Mouse (Mus musculus) midbrain, embryonic 13.5 days (tissue): ENCODE measurements at regions not wholly inside any gene's neighbourhood (a gene's known extent, or its start where the extent isn't known, plus 50 kb on each side); places are given as distances from the start of the nearest gene placed in this dataset.
"Not testable (repeated sequence)": the region's sequence is repeated elsewhere in the genome, so short reads cannot be mapped to it uniquely, and the experiment has no call there.

Source experiments
- ATAC-seq: fragments of 200-750 bp; cut with Nextera tagmentation; 2 replicates; pipeline ENCODE4 v1.8.0; 2017; ENCODE audit warnings: mild to moderate bottlenecking, moderate TSS enrichment, moderate library complexity
- H3K27ac ChIP-seq: fragments of 300-500 bp; sonication (generic); 2 replicates; pipeline ENCODE4 v1.5.1; 2015; ENCODE audit warnings: inconsistent platforms, mild to moderate bottlenecking, moderate library complexity
- H3K27me3 ChIP-seq: fragments of 300-500 bp; sonication (generic); 2 replicates; pipeline ENCODE4 v1.6.1; 2015; ENCODE audit warnings: mild to moderate bottlenecking, inconsistent platforms
- H3K36me3 ChIP-seq: fragments of 300-500 bp; sonication (generic); 2 replicates; pipeline ENCODE4 v1.6.1; 2015; ENCODE audit warnings: mild to moderate bottlenecking, inconsistent platforms
- H3K4me1 ChIP-seq: fragments of 300-500 bp; sonication (generic); replicated peaks from 2 replicates; pipeline ENCODE4 v1.6.1; 2015; ENCODE audit warnings: inconsistent platforms
- H3K4me2 ChIP-seq: fragments of 300-500 bp; sonication (generic); replicated peaks from 2 replicates; pipeline ENCODE4 v1.6.1; 2015; ENCODE audit warnings: moderate library complexity, mild to moderate bottlenecking, inconsistent platforms
- H3K4me3 ChIP-seq: fragments of 300-500 bp; sonication (generic); replicated peaks from 2 replicates; pipeline ENCODE4 v1.5.1; 2015; ENCODE audit warnings: mild to moderate bottlenecking, inconsistent platforms
- H3K9ac ChIP-seq: fragments of 300-500 bp; sonication (generic); replicated peaks from 2 replicates; pipeline ENCODE4 v1.6.1; 2015; ENCODE audit warnings: mild to moderate bottlenecking, inconsistent platforms
- H3K9me3 ChIP-seq: fragments of 300-500 bp; sonication (generic); 2 replicates; pipeline ENCODE4 v1.6.1; 2016; ENCODE audit warnings: mild to moderate bottlenecking, inconsistent platforms
- WGBS: fragments of 180-500 bp; shearing (Covaris S2); methylation state at CpG from one replicate; pipeline ENCODE4 v1.1.7; 2015; 5-methylcytosine and 5-hydroxymethylcytosine counted together

DNA sequence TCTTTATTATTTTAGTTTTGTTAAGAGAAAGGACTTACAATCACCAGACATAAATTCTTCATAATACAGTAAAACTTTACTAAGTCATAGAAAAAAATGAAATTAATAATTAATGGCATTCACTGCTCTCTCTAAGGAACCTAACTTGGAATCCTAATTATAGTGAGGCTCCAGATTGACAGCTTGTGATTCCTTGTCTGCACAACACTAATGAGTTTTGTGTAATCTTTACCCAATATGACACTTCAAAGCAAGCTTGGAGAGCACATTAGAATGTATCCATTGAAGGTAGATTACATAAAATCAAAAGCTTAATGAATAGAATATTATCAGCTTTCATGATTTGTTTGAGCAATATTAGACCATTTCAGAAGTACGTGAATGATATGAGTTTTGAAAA, 1914.7 kb downstream of the Efna5 start:
- Histone ChIP-seq H3K27me3 (no peaks in the 10 kb centered on the region), H3K4me2 (no peak overlapping the region), H3K36me3 (no peaks in the 10 kb centered on the region), H3K9me3 (no peaks in the 10 kb centered on the region), H3K4me1 (no peaks in the 10 kb centered on the region), H3K9ac (no peak overlapping the region), H3K4me3 (no peak overlapping the region), H3K27ac (no peak overlapping the region)
- peak; percentile 77 for ATAC-seq
- WGBS: 52% methylated on average over 1 of the region's 1 CpGs

DNA sequence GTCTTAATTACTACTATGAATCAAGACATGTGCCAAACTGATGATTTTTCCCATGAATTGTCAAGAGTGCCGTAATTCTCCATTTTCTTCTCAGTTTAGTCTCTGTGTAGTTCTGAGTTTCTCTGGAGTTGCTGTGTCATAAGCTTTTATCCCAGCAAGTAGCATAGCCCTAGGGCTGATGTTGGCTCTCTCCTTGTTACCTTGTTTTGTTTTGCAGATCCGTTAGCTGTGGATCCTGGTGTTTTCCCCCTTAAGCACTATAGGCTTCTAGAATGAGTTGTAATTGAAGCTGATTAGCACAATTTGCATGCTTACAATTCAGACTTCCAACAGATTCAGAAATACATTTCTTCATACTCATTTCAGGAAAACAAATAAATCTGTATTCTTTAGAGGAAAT, 1915.5 kb downstream of the Efna5 start:
- H3K9me3 ChIP-seq: no peaks in the 10 kb centered on the region
- H3K27me3 ChIP-seq: no peaks in the 10 kb centered on the region
- H3K4me2 ChIP-seq: no peak overlapping the region
- no peaks in the 10 kb centered on the region for H3K36me3 ChIP-seq
- H3K9ac ChIP-seq: no peak overlapping the region
- H3K4me1 ChIP-seq: no peaks in the 10 kb centered on the region
- 56% methylated on average over 2 of the region's 2 CpGs for WGBS
- ATAC-seq: 0 out of 2 replicates have a peak, but pooled peaks have one; percentile 40
- no peak overlapping the region for H3K27ac ChIP-seq
- H3K4me3 ChIP-seq: no peak overlapping the region

DNA sequence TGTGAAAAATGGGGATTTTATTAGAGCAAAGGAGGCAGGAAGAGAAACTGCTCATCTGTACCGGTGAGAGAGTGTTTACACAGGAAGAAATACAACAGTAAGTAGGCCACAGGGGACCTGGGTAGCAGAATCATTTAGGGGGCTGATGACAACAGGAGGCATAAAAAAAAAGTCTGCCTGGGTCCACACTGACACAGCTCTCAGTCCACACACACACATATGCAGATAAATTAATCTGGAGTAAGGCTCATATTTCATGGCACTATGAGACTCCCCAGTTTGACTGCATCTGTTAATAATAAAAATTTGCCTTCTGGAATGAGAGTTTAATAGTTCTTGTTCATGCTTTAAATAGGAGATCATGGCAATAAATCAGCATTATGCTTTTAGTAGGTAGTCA, 1929.7 kb downstream of the Efna5 start:
- no peaks in the 10 kb centered on the region for H3K27me3 ChIP-seq
- WGBS: 58% methylated on average over 1 of the region's 1 CpGs
- no peak for ATAC-seq

DNA sequence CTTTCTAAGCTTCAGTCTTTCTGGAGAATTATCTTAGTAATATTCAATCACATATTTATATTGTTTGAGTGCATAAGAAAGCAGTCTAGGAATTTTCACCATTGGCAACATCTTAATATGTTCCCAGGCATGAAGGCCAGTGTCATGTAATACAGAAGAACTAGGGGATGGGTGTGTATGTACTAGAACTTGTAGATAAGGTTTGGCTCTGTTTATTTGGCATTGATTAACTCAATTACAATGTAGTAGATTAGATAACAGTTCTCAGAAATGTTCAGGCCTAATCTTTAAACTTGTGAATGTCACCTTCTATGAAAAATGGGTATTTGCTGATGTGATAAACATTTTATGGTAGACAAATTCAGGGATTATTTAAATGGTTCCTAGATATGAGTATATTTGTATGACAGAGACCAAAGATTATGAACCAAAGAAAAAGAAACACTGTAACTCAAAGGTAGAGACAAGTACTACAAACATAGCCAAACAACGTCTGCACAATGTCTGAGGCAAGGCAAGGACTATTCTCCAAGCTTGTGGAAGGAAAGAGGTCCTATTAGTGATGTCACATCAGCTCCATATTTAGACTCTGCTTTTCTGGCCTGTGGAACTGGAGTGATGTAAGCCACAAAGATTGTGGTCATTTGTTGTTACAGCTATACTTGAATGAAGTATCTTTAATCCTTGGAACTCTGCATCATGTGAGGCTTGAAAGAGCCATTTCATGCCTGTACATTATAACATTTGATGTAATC, 1924.8 kb upstream of the Nudt12 start:
- Histone ChIP-seq H3K36me3 (no peaks in the 10 kb centered on the region), H3K4me3 (no peak overlapping the region), H3K9me3 (no peaks in the 10 kb centered on the region), H3K4me2 (no peak overlapping the region), H3K27ac (no peak overlapping the region), H3K9ac (no peak overlapping the region), H3K4me1 (no peaks in the 10 kb centered on the region), H3K27me3 (no peaks in the 10 kb centered on the region)
- 88% methylated on average over 1 of the region's 1 CpGs for WGBS
- no peak for ATAC-seq

More for the DNA sequence above, 1929.7 kb downstream of the Efna5 start:
- no peak overlapping the region for H3K4me3 ChIP-seq
- H3K4me1 ChIP-seq: no peaks in the 10 kb centered on the region
- no peaks in the 10 kb centered on the region for H3K36me3 ChIP-seq
- H3K9me3 ChIP-seq: no peaks in the 10 kb centered on the region
- H3K27ac ChIP-seq: no peak overlapping the region
- H3K9ac ChIP-seq: no peak overlapping the region
- H3K4me2 ChIP-seq: no peak overlapping the region

DNA sequence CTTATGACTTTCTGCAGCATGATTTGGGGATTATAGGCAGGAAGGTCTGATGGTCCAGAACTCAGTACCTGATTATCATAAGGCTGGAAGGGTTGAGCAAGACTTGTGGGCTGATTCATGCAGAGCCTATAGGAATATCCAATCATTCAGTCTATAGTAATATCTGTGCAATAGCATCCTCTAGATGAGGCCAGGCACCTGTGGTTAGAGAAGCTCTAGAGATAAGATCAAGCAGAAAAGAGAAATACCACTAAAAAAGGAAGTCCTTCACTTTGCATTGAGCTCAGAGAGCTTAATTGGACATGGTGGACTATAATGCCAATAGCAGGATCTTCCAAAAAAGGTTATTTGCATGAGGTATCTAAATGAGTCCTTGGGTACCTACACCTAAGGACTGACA, 1921.1 kb upstream of the Nudt12 start:
- Histone ChIP-seq H3K36me3 (no peaks in the 10 kb centered on the region), H3K9me3 (no peaks in the 10 kb centered on the region), H3K27ac (no peak overlapping the region), H3K4me1 (no peaks in the 10 kb centered on the region), H3K4me2 (no peak overlapping the region), H3K9ac (no peak overlapping the region), H3K4me3 (no peak overlapping the region), H3K27me3 (no peaks in the 10 kb centered on the region)
- no peak for ATAC-seq

DNA sequence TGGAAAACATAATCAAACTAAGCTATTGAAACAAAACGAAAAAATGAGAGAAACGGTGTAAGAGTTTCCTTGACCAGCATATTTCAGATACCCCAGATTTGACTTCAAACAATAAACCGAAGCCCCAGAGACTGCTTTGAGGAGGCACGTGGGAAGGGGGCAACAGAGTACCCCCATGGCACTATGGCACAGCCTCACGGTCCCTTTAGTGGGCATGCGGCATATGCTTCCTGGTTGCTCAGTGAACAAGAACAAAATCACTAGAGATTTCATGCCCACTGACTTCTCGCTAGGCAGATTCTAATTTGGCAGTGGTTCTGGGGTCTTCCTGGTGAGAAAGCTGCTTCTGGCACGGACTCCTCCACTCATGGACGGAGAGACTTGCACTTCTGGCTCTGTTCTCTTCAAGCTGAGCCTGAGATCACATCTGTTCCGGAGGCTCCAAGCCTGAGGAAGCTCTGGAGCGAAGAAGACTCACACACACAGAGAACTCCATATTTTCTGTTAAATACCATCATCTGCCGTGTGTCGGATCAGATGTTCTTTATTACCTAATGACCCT, 1912.7 kb upstream of the Nudt12 start:
- no peak overlapping the region for H3K9ac ChIP-seq
- no peaks in the 10 kb centered on the region for H3K36me3 ChIP-seq
- no peaks in the 10 kb centered on the region for H3K9me3 ChIP-seq
- ATAC-seq: no peak
- H3K27me3 ChIP-seq: no peaks in the 10 kb centered on the region
- H3K4me1 ChIP-seq: peaks cover 5% of the 10 kb centered on the region; the same call in 1 of the 2 replicates
- 92% methylated on average over 13 of the region's 13 CpGs for WGBS
- no peak overlapping the region for H3K27ac ChIP-seq
- no peak overlapping the region for H3K4me3 ChIP-seq
- H3K4me2 ChIP-seq: no peak overlapping the region

DNA sequence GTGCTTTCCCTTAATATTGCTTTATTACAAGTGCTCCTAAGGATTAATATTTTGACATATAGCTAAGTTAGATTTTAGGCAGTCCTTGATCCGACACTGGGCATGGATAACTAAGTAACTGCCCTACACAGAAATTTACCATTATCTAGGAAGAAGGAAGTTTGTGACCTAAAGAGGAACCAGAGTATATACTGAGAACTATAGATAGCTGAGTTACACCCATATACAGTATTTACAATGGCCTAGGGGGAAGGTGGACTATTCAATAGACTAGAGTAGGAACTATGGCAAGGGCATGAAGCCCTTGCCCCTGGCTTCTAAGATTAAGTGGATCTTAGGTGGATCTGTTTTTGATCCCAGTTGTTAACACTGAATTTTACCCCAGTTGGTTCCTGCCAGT, 1869.5 kb upstream of the Nudt12 start:
- H3K4me2 ChIP-seq, H3K4me1 ChIP-seq, H3K27ac ChIP-seq, H3K9me3 ChIP-seq, ATAC-seq, H3K9ac ChIP-seq, H3K27me3 ChIP-seq, H3K4me3 ChIP-seq, H3K36me3 ChIP-seq: not testable (repeated sequence)
- WGBS: 95% methylated on average over 1 of the region's 1 CpGs

DNA sequence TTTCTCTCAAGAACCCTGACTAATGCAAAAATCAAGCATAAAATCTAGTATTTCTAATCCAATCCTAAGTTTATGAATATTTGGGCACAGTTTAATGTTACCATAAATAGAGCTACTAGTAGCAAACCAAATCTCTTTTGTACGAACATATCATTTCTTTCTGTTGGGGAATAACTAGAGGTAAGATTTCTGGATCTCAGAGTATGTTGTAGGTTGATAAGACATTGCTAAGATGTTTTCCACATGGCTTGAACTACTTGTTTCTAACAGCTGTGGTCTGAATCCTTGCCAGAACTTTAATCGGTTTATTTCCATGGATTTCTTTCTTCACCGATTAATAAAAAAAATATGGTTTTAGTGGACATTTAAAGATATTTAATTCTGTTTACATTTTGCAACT, 1844.3 kb upstream of the Nudt12 start:
- H3K4me3 ChIP-seq: no peak overlapping the region
- 92% methylated on average over 3 of the region's 3 CpGs for WGBS
- no peaks in the 10 kb centered on the region for H3K4me1 ChIP-seq
- ATAC-seq: no peak
- H3K36me3 ChIP-seq: no peaks in the 10 kb centered on the region
- H3K4me2 ChIP-seq: no peak overlapping the region
- H3K27ac ChIP-seq: no peak overlapping the region
- no peak overlapping the region for H3K9ac ChIP-seq
- no peaks in the 10 kb centered on the region for H3K27me3 ChIP-seq
- no peaks in the 10 kb centered on the region for H3K9me3 ChIP-seq

DNA sequence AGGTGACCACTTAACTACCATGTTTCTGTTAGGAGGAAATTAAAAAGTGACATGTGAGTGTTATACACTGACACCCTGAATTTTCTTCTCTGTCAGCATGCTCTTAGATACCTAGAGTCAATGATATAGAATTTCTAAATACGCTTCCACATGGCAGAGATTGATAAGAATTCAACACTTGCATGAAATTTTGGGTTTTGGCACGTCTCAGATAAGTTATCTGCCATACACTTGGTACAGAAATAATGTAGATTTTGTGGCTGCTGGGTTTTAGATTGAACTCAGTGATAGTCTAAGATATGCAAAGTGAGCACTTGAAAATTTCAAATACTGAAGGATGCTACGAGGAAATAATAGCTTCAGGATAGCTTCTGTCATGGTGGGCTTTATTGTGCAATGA, 1841.5 kb upstream of the Nudt12 start:
- H3K27me3 ChIP-seq: no peaks in the 10 kb centered on the region
- no peak overlapping the region for H3K27ac ChIP-seq
- no peak for ATAC-seq
- H3K9me3 ChIP-seq: no peaks in the 10 kb centered on the region
- no peaks in the 10 kb centered on the region for H3K4me1 ChIP-seq
- no peak overlapping the region for H3K9ac ChIP-seq
- no peaks in the 10 kb centered on the region for H3K36me3 ChIP-seq
- no peak overlapping the region for H3K4me3 ChIP-seq
- WGBS: 79% methylated on average over 3 of the region's 3 CpGs
- no peak overlapping the region for H3K4me2 ChIP-seq

DNA sequence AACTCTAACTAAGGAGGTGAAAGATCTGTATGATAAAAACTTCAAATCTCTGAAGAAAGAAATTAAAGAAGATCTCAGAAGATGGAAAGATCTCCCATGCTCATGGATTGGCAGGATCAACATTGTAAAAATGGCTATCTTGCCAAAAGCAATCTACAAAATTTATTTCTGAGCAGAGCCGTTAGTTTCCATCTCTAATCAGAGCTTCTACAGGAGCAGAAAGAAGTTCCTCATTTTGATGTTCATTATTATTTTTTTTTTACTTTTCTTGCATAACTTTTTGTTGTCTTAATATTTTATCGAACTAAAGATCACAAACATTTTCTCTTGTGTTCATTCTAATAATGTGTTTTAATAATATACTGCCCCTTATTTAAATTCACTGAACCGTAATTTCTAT, 1825.6 kb upstream of the Nudt12 start:
- H3K9ac ChIP-seq, H3K4me3 ChIP-seq, H3K4me2 ChIP-seq, H3K27ac ChIP-seq, ATAC-seq, H3K36me3 ChIP-seq, H3K4me1 ChIP-seq, H3K27me3 ChIP-seq, H3K9me3 ChIP-seq: not testable (repeated sequence)
- WGBS: 95% methylated on average over 3 of the region's 3 CpGs

GRCm38 (mm10) chr17:60832531-60832930, 1819.4 kb upstream of the Nudt12 start:
- H3K36me3 ChIP-seq: no peaks in the 10 kb centered on the region
- no peak overlapping the region for H3K27ac ChIP-seq
- WGBS: 84% methylated on average over 3 of the region's 3 CpGs

GRCm38 (mm10) chr17:60830498-60830897, 1817.3 kb upstream of the Nudt12 start:
- Histone ChIP-seq H3K9ac (no peak overlapping the region), H3K27me3 (no peaks in the 10 kb centered on the region), H3K4me3 (no peak overlapping the region), H3K36me3 (no peaks in the 10 kb centered on the region), H3K9me3 (no peaks in the 10 kb centered on the region), H3K27ac (no peak overlapping the region), H3K4me1 (no peaks in the 10 kb centered on the region), H3K4me2 (no peak overlapping the region)
- 98% methylated on average over 2 of the region's 2 CpGs for WGBS
- no peak for ATAC-seq

More at GRCm38 (mm10) chr17:60832531-60832930, 1819.4 kb upstream of the Nudt12 start:
- no peak for ATAC-seq
- no peaks in the 10 kb centered on the region for H3K27me3 ChIP-seq
- H3K9ac ChIP-seq: no peak overlapping the region
- H3K4me1 ChIP-seq: no peaks in the 10 kb centered on the region
- no peak overlapping the region for H3K4me3 ChIP-seq
- no peaks in the 10 kb centered on the region for H3K9me3 ChIP-seq
- H3K4me2 ChIP-seq: no peak overlapping the region
